ENCODE assay signal across 27 mouse cellular contexts in genomic region chr9:97957508-97957907, GRCm38 (mm10).
"Had no signal": no experiment of that assay in that cellular context is flagged by ENCODE, and none has a peak within 500 bp of the region (broad histone marks: within the 10 kb centered on the region; RNA-seq: fewer than 3 reads in every experiment).

No protein-coding gene starts in this region.

- H3K27ac ChIP-seq: gastrocnemius, adult 2 months; heart, adult 2 months; heart, embryonic 13.5 days; heart, embryonic 15.5 days; hindbrain, embryonic 10.5 days; hindbrain, embryonic 12.5 days; hindbrain, embryonic 14.5 days; kidney, embryonic 15.5 days; kidney, postnatal 0 days; layer of hippocampus, adult 2 months; left cerebral cortex, adult 2 months; limb, embryonic 10.5 days; limb, embryonic 12.5 days; liver, embryonic 13.5 days had no signal

- H3K36me3 ChIP-seq: heart, embryonic 13.5 days; heart, embryonic 15.5 days; hindbrain, embryonic 10.5 days; hindbrain, embryonic 12.5 days; kidney, embryonic 15.5 days; limb, embryonic 10.5 days; limb, embryonic 12.5 days; liver, embryonic 13.5 days had no signal

- ATAC-seq: inflammation-experienced regulatory T-cells, adult 6 months had no signal

- H3K27me3 ChIP-seq: heart, embryonic 13.5 days; heart, embryonic 15.5 days; hindbrain, embryonic 12.5 days; kidney, embryonic 15.5 days; limb, embryonic 12.5 days; liver, embryonic 13.5 days had no signal

- DNase-seq: gastrocnemius, adult 2 months; gastrocnemius, postnatal 10 days; gastrocnemius, postnatal 25 days; heart, adult 2 months; heart, postnatal 14 days; heart, postnatal 4 days; kidney, adult 11 months; kidney, adult 2 months; kidney, adult 9 months; kidney, postnatal 14 days; kidney, postnatal 4 days; liver; liver, embryonic 13.5 days had no signal

- H3K4me2 ChIP-seq: heart, embryonic 11.5 days; heart, embryonic 13.5 days; heart, embryonic 15.5 days; hindbrain, embryonic 12.5 days; hindbrain, embryonic 14.5 days; kidney, embryonic 15.5 days; limb, embryonic 12.5 days; liver, embryonic 11.5 days; liver, embryonic 13.5 days had no signal

- H3K4me3 ChIP-seq: gastrocnemius, adult 2 months; heart, adult 2 months; heart, embryonic 13.5 days; heart, embryonic 15.5 days; hindbrain, embryonic 10.5 days; hindbrain, embryonic 12.5 days; kidney, embryonic 15.5 days; layer of hippocampus, adult 2 months; left cerebral cortex, adult 2 months; limb, embryonic 10.5 days; limb, embryonic 12.5 days; liver, embryonic 13.5 days had no signal

- H3K4me1 ChIP-seq: heart, embryonic 15.5 days; hindbrain, embryonic 10.5 days; hindbrain, embryonic 12.5 days; kidney, embryonic 15.5 days; limb, embryonic 10.5 days; limb, embryonic 12.5 days; liver, embryonic 13.5 days had no signal

- H3K9me3 ChIP-seq: heart, embryonic 13.5 days; heart, embryonic 15.5 days; hindbrain, embryonic 10.5 days; hindbrain, embryonic 12.5 days; kidney, embryonic 15.5 days; limb, embryonic 10.5 days; limb, embryonic 12.5 days; liver, embryonic 13.5 days had no signal

- H3K9ac ChIP-seq: heart, embryonic 13.5 days; heart, embryonic 15.5 days; hindbrain, embryonic 12.5 days; hindbrain, embryonic 14.5 days; kidney, embryonic 15.5 days; limb, embryonic 12.5 days; liver, embryonic 13.5 days had no signal
